In genomic region chr2:172548672-172549255, GRCm38 (mm10) we compare ENCODE assay signal across 10 mouse cellular contexts. TPM values are rescaled to one million over a fixed set of nuclear protein-coding genes. Genes with fewer than 3 reads are reported as not detected.
DNase-seq lines count a peak whose midpoint lies in the region; ATAC-seq lines count a peak whose summit lies in the region.
"Had no signal": no experiment of that assay in that cellular context is flagged by ENCODE, and none has a peak within 500 bp of the region (broad histone marks: within the 10 kb centered on the region; RNA-seq: fewer than 3 reads in every experiment).

No protein-coding gene starts in this region.

- H3K36me3 ChIP-seq in heart, embryonic 11.5 days (ENCODE audit: control insufficient read depth, insufficient read depth, low read length): no peaks in the 10 kb centered on the region
- peaks cover 12% of the 10 kb centered on the region for H3K36me3 ChIP-seq in forebrain, embryonic 10.5 days (replicated peaks)
- no peaks in the 10 kb centered on the region for H3K36me3 ChIP-seq in limb, embryonic 12.5 days

- no peak overlapping the region for H3K27ac ChIP-seq in heart, embryonic 11.5 days (ENCODE audit: low read depth, low read length)
- H3K27ac ChIP-seq in forebrain, embryonic 10.5 days: 0 out of 2 replicates have a peak overlapping the region, but pooled peaks have one; percentile 35
- no peak overlapping the region for H3K27ac ChIP-seq in limb, embryonic 12.5 days

- H3K27me3 ChIP-seq in heart, embryonic 11.5 days (ENCODE audit: control insufficient read depth, insufficient read depth, low read length): peaks cover 94% of the 10 kb centered on the region
- peaks cover 100% of the 10 kb centered on the region for H3K27me3 ChIP-seq in forebrain, embryonic 10.5 days (ENCODE audit: poor library complexity, severe bottlenecking)
- peaks cover 95% of the 10 kb centered on the region for H3K27me3 ChIP-seq in limb, embryonic 12.5 days

- no peaks in the 10 kb centered on the region for H3K9me3 ChIP-seq in heart, embryonic 11.5 days (replicated peaks; ENCODE audit: control insufficient read depth, low read length)
- no peaks in the 10 kb centered on the region for H3K9me3 ChIP-seq in forebrain, embryonic 10.5 days
- H3K9me3 ChIP-seq in limb, embryonic 12.5 days: no peaks in the 10 kb centered on the region

- H3K4me3 ChIP-seq in heart, embryonic 11.5 days (ENCODE audit: low read depth, low read length): peak overlapping the region; percentile 36; the same call in 1 of the 2 replicates
- H3K4me3 ChIP-seq in forebrain, embryonic 10.5 days: peak overlapping the region; percentile 64
- peak overlapping the region; percentile 47 for H3K4me3 ChIP-seq in limb, embryonic 12.5 days (replicated peaks)
- H3K4me3 ChIP-seq: myocyte had no signal

- ATAC-seq in heart, embryonic 11.5 days (replicated peaks; ENCODE audit: insufficient number of reproducible peaks, low FRiP score, low TSS enrichment): no peak
- no peak for ATAC-seq in limb, embryonic 12.5 days (ENCODE audit: insufficient number of reproducible peaks, insufficient read depth, low FRiP score, low TSS enrichment, low read depth)

- H3K9ac ChIP-seq in heart, embryonic 11.5 days (ENCODE audit: low read depth, low read length): no peak overlapping the region
- H3K9ac ChIP-seq in limb, embryonic 12.5 days (replicated peaks): no peak overlapping the region

- WGBS in heart, embryonic 11.5 days (ENCODE audit: insufficient replicate concordance): under 1% methylated on average over 27 of the region's 27 CpGs
- under 1% methylated on average over 27 of the region's 27 CpGs for whole genome bisulfite sequencing in forebrain, embryonic 10.5 days
- WGBS in limb, embryonic 12.5 days: 0% methylated on average over 26 of the region's 27 CpGs

- intact Hi-C loops in heart, postnatal 25 days (cut with DNase I): loop anchor here (10.0 kb wide), 1 partner anchor 206 kb away; no protein-coding TSS in a partner anchor

- peak overlapping the region; percentile 58 for H3K4me2 ChIP-seq in heart, embryonic 11.5 days
- peak overlapping the region; percentile 82 for H3K4me2 ChIP-seq in limb, embryonic 12.5 days

- peaks cover 28% of the 10 kb centered on the region for H3K4me1 ChIP-seq in heart, embryonic 11.5 days (ENCODE audit: control insufficient read depth, insufficient read depth, low read length)
- H3K4me1 ChIP-seq in forebrain, embryonic 10.5 days: peaks cover 86% of the 10 kb centered on the region
- peaks cover 67% of the 10 kb centered on the region for H3K4me1 ChIP-seq in limb, embryonic 12.5 days (replicated peaks)

- no peak for DNase-seq in heart, postnatal 25 days (ENCODE audit: low spot score)
- DNase-seq in CD4-positive helper T cell, adult 2 months (ENCODE audit: low read depth, low spot score): peak; percentile 2
- peak; percentile 54 for DNase-seq in forebrain, embryonic 10.5 days (ENCODE audit: extremely low spot score, low spot score)
- no peak for DNase-seq in frontal cortex, postnatal 10 days (ENCODE audit: low spot score in 2 of 2)
- DNase-seq in cerebellum, adult 9-11 months: no peak
- no peak for DNase-seq in layer of hippocampus, postnatal 10 days (ENCODE audit: low spot score in 2 of 2)
- DNase-seq: B cell, adult 2 months had no signal

RNA-seq across cellular contexts. Expression of gene Tfap2c, which starts 0.6 kb away (rescaled TPM):
- 0.21 and 0.30 TPM in 2 replicates for polyA plus RNA-seq in heart, embryonic 11.5 days (2014; fragmentation: Nextera tagmentation; extraction: Ambion mirVana)
- not detected for total RNA-seq in heart, postnatal 25 days (2021)
- polyA plus RNA-seq in forebrain, embryonic 10.5 days (2016; fragmentation: Nextera tagmentation; extraction: Ambion mirVana): 38.2 and 43.2 TPM in 2 replicates
- polyA plus RNA-seq in limb, embryonic 12.5 days (2016; fragmentation: Nextera tagmentation; extraction: Ambion mirVana): 4.4 and 4.5 TPM in 2 replicates
- total RNA-seq in layer of hippocampus, postnatal 10 days (2021): 1 to 10 TPM; 1.6 to 1.9 TPM
- polyA plus RNA-seq: myocyte had no signal

Comparison
In these comparisons a context has a peak if more than half of its experiments do, and no peak if none do; other contexts are left out.
1. DNase-seq: peak in CD4-positive helper T cell, adult 2 months (single experiment) and forebrain, embryonic 10.5 days (single experiment); none in heart, postnatal 25 days (single experiment), frontal cortex, postnatal 10 days (0 of 2), cerebellum, adult 9-11 months (single experiment) and layer of hippocampus, postnatal 10 days (0 of 2).
2. Peak in every context shown above with its lines, with median percentiles within 50 percentile points of each other: H3K4me3 ChIP-seq.